Mouse (Mus musculus): ENCODE measurements around the gene Mvb12b. TPM values are rescaled to one million over a fixed set of nuclear protein-coding genes. Genes with fewer than 3 reads are reported as not detected.

Gene Mvb12b
- total and polyA plus RNA-seq, 2 experiments from 2014 or later, result 68.1 to 155 TPM

DNA sequence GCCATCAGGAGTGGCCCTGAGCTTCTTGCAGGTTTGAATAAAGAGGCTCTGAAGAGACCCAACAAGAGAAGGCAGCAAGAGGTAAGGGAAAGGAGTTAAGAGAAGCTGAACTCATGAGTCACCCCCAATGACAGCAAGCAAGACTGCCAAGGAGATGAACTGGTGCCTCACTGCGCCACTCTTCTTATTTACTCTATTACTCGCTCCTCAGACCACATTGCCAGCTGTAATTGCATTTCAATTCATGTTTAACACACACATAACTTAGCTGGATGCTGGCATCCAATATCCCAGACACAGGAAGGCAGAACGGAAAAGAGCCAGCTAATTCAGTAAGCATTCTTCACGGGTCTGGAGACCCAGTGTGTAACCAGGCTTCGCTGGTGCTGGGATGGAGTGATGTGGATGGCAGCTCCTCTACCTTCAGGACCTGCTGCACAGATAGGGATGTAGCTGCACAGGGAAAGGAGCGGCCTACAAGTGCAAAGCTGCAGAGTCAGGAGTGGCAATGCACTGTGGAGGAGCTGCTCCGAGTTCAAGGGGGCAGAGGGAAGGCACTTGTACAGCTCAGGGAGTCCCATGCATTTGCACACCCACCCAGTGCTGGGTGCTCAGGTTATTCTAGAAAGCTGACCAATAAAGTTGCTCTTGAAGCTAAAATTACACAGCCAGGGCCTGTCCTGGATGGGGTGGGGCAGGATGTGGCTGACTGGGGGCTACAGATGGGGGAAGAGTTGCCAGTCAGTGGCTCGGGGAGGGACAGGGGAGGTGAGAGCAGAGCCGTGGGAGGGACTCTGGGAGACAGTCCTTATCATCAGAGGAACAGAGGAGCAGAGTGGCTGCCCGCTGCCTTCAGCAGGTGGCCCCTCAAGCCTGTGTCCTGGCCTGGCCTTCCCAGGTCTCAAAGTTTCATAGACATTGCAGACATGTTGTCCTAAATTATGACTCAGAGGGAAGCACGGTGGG is 34.5 kb downstream of the Mvb12b start:
- H3K9ac ChIP-seq (replicated peaks; ENCODE audit: low read length, poor library complexity, severe bottlenecking), result no peak overlapping the region
- no peak overlapping the region for H3K4me2 ChIP-seq (ENCODE audit: low read depth, low read length, poor library complexity, severe bottlenecking)
- no peaks in the 10 kb centered on the region for H3K9me3 ChIP-seq (ENCODE audit: low read length)
- 79% methylated on average over 11 of the region's 11 CpGs for WGBS
- H3K27ac ChIP-seq (ENCODE audit: low read depth, low read length), result no peak overlapping the region
- no peaks in the 10 kb centered on the region for H3K4me1 ChIP-seq (ENCODE audit: insufficient read depth, low read length)
- H3K36me3 ChIP-seq (ENCODE audit: insufficient read depth, low read length), result no peaks in the 10 kb centered on the region; the same call in none of the 2 replicates
- ATAC-seq (ENCODE audit: low FRiP score) (no peak), DNase-seq (ENCODE audit: low spot score) (no peak)
- H3K4me3 ChIP-seq (ENCODE audit: low read depth, low read length), result no peak overlapping the region
- TF ChIP-seq CTCF (IDR thresholded peaks at IDR 0.05), result no peak
- no peaks in the 10 kb centered on the region for H3K27me3 ChIP-seq (ENCODE audit: insufficient read depth, low read length)

DNA sequence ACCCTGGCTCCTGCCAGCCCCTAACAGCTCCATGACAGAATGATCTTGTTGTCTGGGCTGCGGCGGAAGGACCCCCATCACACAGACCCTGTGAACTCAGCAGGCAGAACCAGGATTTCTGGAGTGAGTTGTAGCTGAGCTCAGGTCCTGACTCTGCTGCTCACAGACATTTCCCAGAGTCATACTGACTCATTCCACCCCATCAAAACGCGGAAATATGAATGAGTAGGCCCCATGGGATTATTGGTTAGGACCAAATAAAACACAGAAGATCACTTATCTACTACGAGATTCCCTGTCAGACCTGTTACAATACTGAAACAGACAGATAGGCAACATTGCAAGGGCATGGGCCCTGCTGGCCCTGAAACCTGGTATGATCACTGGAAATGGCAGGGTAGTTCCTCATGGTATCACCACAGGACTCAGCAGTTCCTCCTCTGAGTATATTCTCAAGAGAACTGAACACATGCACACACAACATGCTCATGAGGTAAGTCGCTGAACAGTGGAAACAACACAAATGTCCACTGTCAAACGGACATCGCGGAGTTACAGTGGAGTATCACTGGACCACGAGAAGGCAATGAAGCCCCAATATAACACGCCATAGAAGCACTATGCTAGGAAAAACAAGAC is 40.4 kb downstream of the Mvb12b start:
- Histone ChIP-seq H3K4me3 (ENCODE audit: low read depth, low read length) (no peak overlapping the region), H3K9me3 (ENCODE audit: low read length) (no peaks in the 10 kb centered on the region), H3K27ac (ENCODE audit: low read depth, low read length) (peak overlapping the region; percentile 51), H3K4me1 (ENCODE audit: insufficient read depth, low read length) (no peaks in the 10 kb centered on the region), H3K9ac (replicated peaks; ENCODE audit: low read length, poor library complexity, severe bottlenecking) (no peak overlapping the region), H3K27me3 (ENCODE audit: insufficient read depth, low read length) (no peaks in the 10 kb centered on the region), H3K36me3 (ENCODE audit: insufficient read depth, low read length) (no peaks in the 10 kb centered on the region; the same call in none of the 2 replicates), H3K4me2 (ENCODE audit: low read depth, low read length, poor library complexity, severe bottlenecking) (no peak overlapping the region)
- no peak for ATAC-seq (ENCODE audit: low FRiP score)
- WGBS, result 72% methylated on average over 11 of the region's 11 CpGs
- no peak for TF ChIP-seq CTCF (IDR thresholded peaks at IDR 0.05)
- no peak for DNase-seq (ENCODE audit: low spot score)

DNA sequence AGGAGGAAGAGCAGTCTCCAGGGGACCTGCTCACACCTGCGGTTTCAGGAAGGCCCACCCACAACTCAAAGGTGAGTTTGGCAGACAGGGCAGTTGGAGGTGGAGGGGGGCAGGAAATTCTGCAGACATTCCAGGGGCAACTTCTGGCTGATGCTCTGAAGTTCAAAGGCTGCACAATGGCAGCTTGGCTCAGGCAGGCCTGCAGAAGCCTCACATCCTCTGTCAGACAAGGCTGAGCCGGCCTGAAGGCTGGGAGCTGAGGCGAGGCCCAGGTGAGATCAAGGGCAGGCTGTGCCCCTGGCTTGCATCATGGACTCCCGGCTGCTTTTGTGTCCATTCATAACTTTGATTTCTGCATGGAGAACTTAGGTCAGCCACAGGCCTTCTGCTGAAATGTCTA is 41.1 kb downstream of the Mvb12b start:
- DNase-seq (ENCODE audit: low spot score) (no peak), ATAC-seq (ENCODE audit: low FRiP score) (no peak)
- Histone ChIP-seq H3K36me3 (ENCODE audit: insufficient read depth, low read length) (no peaks in the 10 kb centered on the region; the same call in none of the 2 replicates), H3K9ac (replicated peaks; ENCODE audit: low read length, poor library complexity, severe bottlenecking) (no peak overlapping the region), H3K9me3 (ENCODE audit: low read length) (no peaks in the 10 kb centered on the region), H3K27ac (ENCODE audit: low read depth, low read length) (peak overlapping the region; percentile 51), H3K4me1 (ENCODE audit: insufficient read depth, low read length) (no peaks in the 10 kb centered on the region), H3K4me2 (ENCODE audit: low read depth, low read length, poor library complexity, severe bottlenecking) (no peak overlapping the region), H3K4me3 (ENCODE audit: low read depth, low read length) (no peak overlapping the region), H3K27me3 (ENCODE audit: insufficient read depth, low read length) (no peaks in the 10 kb centered on the region)
- WGBS, result 44% methylated on average over 4 of the region's 4 CpGs
- no peak for TF ChIP-seq CTCF (IDR thresholded peaks at IDR 0.05)

DNA sequence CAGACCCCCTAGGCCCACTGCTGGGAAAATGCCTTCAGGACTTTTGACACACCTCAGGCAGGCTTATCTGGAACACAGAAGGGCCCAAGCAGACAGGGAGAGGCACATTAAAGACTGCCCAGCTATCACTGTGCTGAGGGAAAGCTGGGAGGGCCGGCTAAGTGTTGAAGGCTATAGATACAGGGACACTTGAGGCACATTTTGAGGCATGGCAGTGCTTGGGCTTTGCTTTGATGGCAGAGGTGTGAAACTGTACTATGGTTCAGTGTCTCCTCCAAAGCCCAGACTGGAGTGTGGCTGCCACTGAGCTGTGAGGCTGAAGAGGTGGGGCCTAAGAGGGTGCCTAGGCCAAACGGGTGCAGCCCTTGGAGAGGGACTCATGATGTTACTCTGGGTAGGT is 44.1 kb downstream of the Mvb12b start:
- DNase-seq (ENCODE audit: low spot score) (no peak), ATAC-seq (ENCODE audit: low FRiP score) (no peak)
- TF ChIP-seq CTCF (IDR thresholded peaks at IDR 0.05), result no peak
- no peak overlapping the region for H3K4me2 ChIP-seq (ENCODE audit: low read depth, low read length, poor library complexity, severe bottlenecking)
- H3K9ac ChIP-seq (replicated peaks; ENCODE audit: low read length, poor library complexity, severe bottlenecking), result no peak overlapping the region
- H3K4me3 ChIP-seq (ENCODE audit: low read depth, low read length), result no peak overlapping the region
- H3K9me3 ChIP-seq (ENCODE audit: low read length), result no peaks in the 10 kb centered on the region
- WGBS, result 74% methylated on average over 2 of the region's 2 CpGs
- no peak overlapping the region for H3K27ac ChIP-seq (ENCODE audit: low read depth, low read length)
- H3K4me1 ChIP-seq (ENCODE audit: insufficient read depth, low read length), result peaks cover 6% of the 10 kb centered on the region; the same call in 1 of the 2 replicates
- H3K27me3 ChIP-seq (ENCODE audit: insufficient read depth, low read length), result no peaks in the 10 kb centered on the region
- peaks cover 3% of the 10 kb centered on the region; the same call in 1 of the 2 replicates for H3K36me3 ChIP-seq (ENCODE audit: insufficient read depth, low read length)

DNA sequence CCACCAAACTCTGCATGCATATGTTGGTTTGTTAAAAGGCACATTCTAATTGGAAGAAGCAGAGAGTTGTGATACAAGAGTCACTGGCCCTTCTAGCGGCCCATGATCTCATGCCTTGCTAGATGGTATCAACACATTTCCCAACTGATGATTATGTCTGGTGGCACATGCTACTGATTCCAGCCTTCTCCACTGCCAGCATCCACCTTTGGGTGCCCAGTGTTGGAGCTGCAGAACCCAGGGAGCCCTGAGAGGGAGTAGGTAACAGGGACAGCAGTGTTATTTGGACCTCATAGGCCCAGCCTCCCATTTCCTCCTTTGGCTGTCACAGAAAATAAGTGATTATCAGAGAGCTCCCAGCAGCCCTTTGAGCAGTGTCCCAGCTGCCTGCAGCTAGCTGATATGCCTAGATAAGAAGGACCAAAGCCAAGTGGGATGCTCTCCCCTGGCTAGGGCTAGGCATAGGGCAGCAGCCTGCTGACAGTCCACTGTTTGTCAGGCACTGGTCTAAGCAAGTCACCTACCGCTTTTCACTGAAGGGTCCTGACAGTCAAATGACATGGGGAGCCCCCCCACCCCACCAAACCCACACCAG is 44.7 kb downstream of the Mvb12b start:
- DNase-seq (ENCODE audit: low spot score), result no peak
- no peaks in the 10 kb centered on the region for H3K27me3 ChIP-seq (ENCODE audit: insufficient read depth, low read length)
- H3K9me3 ChIP-seq (ENCODE audit: low read length), result no peaks in the 10 kb centered on the region
- TF ChIP-seq CTCF (IDR thresholded peaks at IDR 0.05), result no peak
- peaks cover 4% of the 10 kb centered on the region; the same call in 1 of the 2 replicates for H3K36me3 ChIP-seq (ENCODE audit: insufficient read depth, low read length)
- no peak overlapping the region for H3K4me3 ChIP-seq (ENCODE audit: low read depth, low read length)
- no peak overlapping the region for H3K27ac ChIP-seq (ENCODE audit: low read depth, low read length)
- peaks cover 6% of the 10 kb centered on the region; the same call in 1 of the 2 replicates for H3K4me1 ChIP-seq (ENCODE audit: insufficient read depth, low read length)
- ATAC-seq (ENCODE audit: low FRiP score), result no peak
- H3K9ac ChIP-seq (replicated peaks; ENCODE audit: low read length, poor library complexity, severe bottlenecking), result no peak overlapping the region
- H3K4me2 ChIP-seq (ENCODE audit: low read depth, low read length, poor library complexity, severe bottlenecking), result no peak overlapping the region
- 79% methylated on average over 2 of the region's 2 CpGs for WGBS

Measured in midbrain, postnatal 0 days (tissue).